Mouse (Mus musculus) liver, embryonic 11.5 days (tissue): ENCODE results near the gene Anapc15-ps. TPM values are rescaled to one million over a fixed set of nuclear protein-coding genes. Genes with fewer than 3 reads are reported as not detected.

Experiments
- ATAC-seq: fragments of 200-750 bp; cut with Nextera tagmentation; replicated peaks from 2 replicates; pipeline ENCODE4 v1.8.0; 2017; ENCODE audit warnings: moderate number of reproducible peaks, mild to moderate bottlenecking, moderate TSS enrichment, moderate library complexity; ENCODE audit not compliant: low FRiP score
- DNase-seq: peaks from one replicate; pipeline ENCODE4 v3.0.0-alpha.2; 2017; ENCODE audit warnings: low spot score
- H3K27ac ChIP-seq: fragments of 300-500 bp; sonication (generic); 2 replicates; pipeline ENCODE4 v1.5.1; 2014; ENCODE audit warnings: mild to moderate bottlenecking, low read depth, low read length, control low read depth
- H3K27me3 ChIP-seq: fragments of 300-500 bp; sonication (generic); replicated peaks from 2 replicates; pipeline ENCODE4 v1.6.1; 2014; ENCODE audit warnings: low read length, mixed read lengths; ENCODE audit not compliant: control insufficient read depth, insufficient read depth
- H3K36me3 ChIP-seq: fragments of 300-500 bp; sonication (generic); 2 replicates; pipeline ENCODE4 v1.6.1; 2014; ENCODE audit warnings: mild to moderate bottlenecking, low read length, moderate library complexity, mixed read lengths; ENCODE audit not compliant: control insufficient read depth, insufficient read depth
- H3K4me1 ChIP-seq: fragments of 300-500 bp; sonication (generic); replicated peaks from 2 replicates; pipeline ENCODE4 v1.6.1; 2014; ENCODE audit warnings: low read length, mixed read lengths; ENCODE audit not compliant: control insufficient read depth, insufficient read depth
- H3K4me2 ChIP-seq: fragments of 300-500 bp; sonication (generic); 2 replicates; pipeline ENCODE4 v1.6.1; 2014; ENCODE audit warnings: mild to moderate bottlenecking, control low read depth, moderate library complexity
- H3K4me3 ChIP-seq: fragments of 300-500 bp; sonication (generic); 2 replicates; pipeline ENCODE4 v1.5.1; 2014; ENCODE audit warnings: low read depth, low read length, control low read depth
- H3K9ac ChIP-seq: fragments of 300-500 bp; sonication (generic); 2 replicates; pipeline ENCODE4 v1.6.1; 2014; ENCODE audit warnings: low read depth, low read length, control low read depth
- H3K9me3 ChIP-seq: fragments of 300-500 bp; sonication (generic); 2 replicates; pipeline ENCODE4 v1.6.1; 2016; ENCODE audit warnings: low read length, inconsistent platforms, mixed read lengths; ENCODE audit not compliant: control insufficient read depth
- WGBS: fragments of 180-500 bp; shearing (Covaris S2); extraction: QIAGEN DNeasy Blood & Tissue Kit; methylation state at CpG from one replicate; pipeline ENCODE4 v1.1.7; 2014; 5-methylcytosine and 5-hydroxymethylcytosine counted together
- polyA plus RNA-seq: library from polyadenylated mRNA; unstranded; fragments of >200 nt; fragmentation: Nextera tagmentation; extraction: Ambion mirVana; gene quantifications from 2 replicates; pipeline ENCODE4 v1.2.1, GENCODE M21; 2014

Gene Anapc15-ps
- not detected in 2 replicates for polyA plus RNA-seq

DNA sequence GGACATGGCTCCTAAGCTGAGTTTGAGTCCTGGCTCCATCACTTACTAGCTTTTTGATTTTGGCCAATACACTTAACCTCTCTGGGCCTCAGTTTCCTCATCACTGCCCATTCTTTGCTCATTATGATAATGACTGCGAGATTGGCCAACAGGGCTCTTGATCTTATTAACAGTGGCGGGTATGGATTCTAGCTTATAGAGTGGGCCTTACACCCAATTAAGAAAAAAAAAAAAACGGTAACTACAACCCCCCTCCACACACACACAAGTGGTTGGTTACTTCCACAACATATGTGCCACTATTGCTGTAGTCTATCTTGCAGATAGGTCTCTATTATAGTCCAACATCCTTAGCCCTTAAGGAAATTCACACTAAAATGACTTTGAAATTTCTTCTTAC, at the start of gene Anapc15-ps:
Gene Anapc15-ps (minus strand): TSS at position 101 of the 400 bp plus-strand sequence.
- no peaks in the 10 kb centered on the region for H3K9me3 ChIP-seq
- H3K4me2 ChIP-seq = no peak within 1 kb of the TSS
- H3K27ac ChIP-seq = no peak within 1 kb of the TSS
- ATAC-seq (no peak), DNase-seq (no peak)
- H3K9ac ChIP-seq = no peak within 1 kb of the TSS
- H3K27me3 ChIP-seq = no peaks in the 10 kb centered on the region
- H3K4me3 ChIP-seq = no peak within 1 kb of the TSS
- H3K36me3 ChIP-seq = no peaks in the 10 kb centered on the region
- WGBS = 82% methylated on average over 3 of the region's 3 CpGs
- peaks cover 12% of the 10 kb centered on the region for H3K4me1 ChIP-seq

DNA sequence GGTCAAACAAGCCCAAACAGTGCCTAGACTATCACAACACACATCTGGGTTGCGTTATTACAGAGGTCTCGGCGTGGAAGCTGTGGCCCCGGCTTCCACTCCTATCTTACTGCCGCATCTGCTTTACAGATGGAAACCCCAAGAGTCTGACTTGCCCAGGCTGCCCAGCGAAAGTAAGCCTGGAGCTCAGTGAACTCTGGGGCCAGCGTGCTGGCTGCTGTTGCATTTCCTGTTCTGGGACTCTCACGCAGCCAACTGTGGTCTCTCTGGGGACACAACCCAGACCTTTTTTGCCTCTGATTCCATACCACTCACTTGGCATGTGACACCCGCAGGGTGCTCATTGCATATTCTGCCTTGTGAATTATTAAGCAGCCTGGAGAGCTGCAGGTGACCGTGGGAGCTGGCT, 49.0 kb upstream of the Anapc15-ps start:
- no peak for DNase-seq
- Histone ChIP-seq H3K36me3 (no peaks in the 10 kb centered on the region), H3K4me2 (peak overlapping the region; percentile 33; the same call in 1 of the 2 replicates), H3K4me1 (peaks cover 24% of the 10 kb centered on the region), H3K27ac (no peak overlapping the region), H3K9me3 (no peaks in the 10 kb centered on the region), H3K4me3 (no peak overlapping the region), H3K9ac (no peak overlapping the region), H3K27me3 (no peaks in the 10 kb centered on the region)
- peak; percentile 81 for ATAC-seq
- 40% methylated on average over 10 of the region's 10 CpGs for WGBS

DNA sequence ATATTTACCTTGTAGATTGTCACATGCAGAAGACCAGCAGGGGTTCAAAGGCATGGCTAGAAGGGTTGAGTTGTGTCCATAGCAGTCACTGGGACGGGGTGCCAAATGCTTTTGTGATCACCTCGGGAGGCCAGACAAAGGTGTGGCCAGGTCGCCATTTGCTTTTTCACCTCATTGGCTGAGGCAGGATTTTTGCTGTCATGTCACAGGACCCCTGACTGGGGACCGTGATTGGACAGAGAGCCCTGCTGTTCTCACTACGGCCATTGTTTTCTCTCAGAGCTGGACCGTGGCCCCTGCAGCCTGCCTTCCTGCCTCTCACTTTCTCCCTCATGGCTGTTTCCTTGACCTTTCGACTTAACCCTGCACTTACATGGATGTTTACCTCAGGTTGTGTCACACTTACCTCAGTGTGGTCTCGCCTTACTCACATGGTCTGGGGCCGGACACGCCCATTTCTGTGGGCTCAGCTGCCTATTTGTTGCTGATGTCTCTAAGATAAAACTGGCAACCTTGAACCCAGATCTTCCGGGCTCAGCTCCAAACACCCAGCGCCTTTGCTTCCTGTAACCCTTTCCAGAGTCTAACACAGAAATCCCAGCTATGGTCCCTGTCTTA, 47.0 kb upstream of the Anapc15-ps start:
- H3K4me1 ChIP-seq = peaks cover 24% of the 10 kb centered on the region
- no peaks in the 10 kb centered on the region for H3K9me3 ChIP-seq
- 64% methylated on average over 12 of the region's 12 CpGs for WGBS
- ATAC-seq (no peak), DNase-seq (no peak)
- H3K4me2 ChIP-seq = no peak overlapping the region
- no peaks in the 10 kb centered on the region for H3K36me3 ChIP-seq
- H3K9ac ChIP-seq = no peak overlapping the region
- H3K27ac ChIP-seq = no peak overlapping the region
- H3K27me3 ChIP-seq = no peaks in the 10 kb centered on the region
- H3K4me3 ChIP-seq = no peak overlapping the region

DNA sequence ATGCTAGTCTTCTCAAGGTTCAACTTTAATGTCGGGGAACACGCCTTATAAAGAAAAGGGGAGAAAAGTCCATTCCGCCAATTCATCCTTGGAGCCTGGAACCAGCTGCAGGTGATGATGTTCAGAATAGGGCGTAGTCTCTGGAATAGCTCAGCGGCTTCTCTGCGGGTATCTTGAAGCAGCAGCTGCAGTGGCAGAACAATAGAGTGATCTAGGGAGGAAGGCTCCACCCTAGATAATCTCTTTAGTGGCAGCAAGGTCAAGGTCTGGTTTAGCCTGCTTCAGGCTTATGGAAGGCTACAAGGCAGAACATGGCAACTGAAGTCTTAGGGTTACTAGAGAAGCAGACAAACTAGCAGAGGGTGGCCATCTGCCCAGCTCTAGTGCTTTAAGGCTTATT, 46.2 kb upstream of the Anapc15-ps start:
- H3K4me1 ChIP-seq = peaks cover 21% of the 10 kb centered on the region
- H3K27ac ChIP-seq = no peak overlapping the region
- no peak overlapping the region for H3K4me3 ChIP-seq
- 66% methylated on average over 6 of the region's 6 CpGs for WGBS
- no peak for DNase-seq
- no peak overlapping the region for H3K4me2 ChIP-seq
- H3K9me3 ChIP-seq = no peaks in the 10 kb centered on the region
- H3K9ac ChIP-seq = no peak overlapping the region
- ATAC-seq = peak; percentile 54
- H3K27me3 ChIP-seq = no peaks in the 10 kb centered on the region
- H3K36me3 ChIP-seq = no peaks in the 10 kb centered on the region

DNA sequence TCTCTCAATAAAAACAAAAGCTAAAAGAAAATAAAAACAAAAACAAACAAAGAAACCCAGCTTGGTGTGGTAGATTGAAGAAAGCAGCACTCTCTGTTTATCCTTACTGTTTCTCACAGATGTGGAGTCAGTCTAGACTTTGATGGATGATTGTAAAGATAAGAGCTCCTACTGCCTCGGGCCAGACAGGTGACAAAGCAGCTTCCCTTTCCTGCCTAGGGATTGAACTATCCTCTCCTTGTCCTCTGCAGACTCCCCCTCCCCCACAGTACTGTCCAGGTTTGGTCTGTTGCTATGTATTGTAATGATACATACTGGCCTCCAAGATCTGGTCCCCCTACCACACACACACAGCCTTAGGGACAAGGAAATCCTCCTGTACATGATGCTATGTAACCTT, 45.5 kb upstream of the Anapc15-ps start:
- ATAC-seq = no peak; the same call in 1 of the 2 replicates
- no peak overlapping the region for H3K4me3 ChIP-seq
- H3K36me3 ChIP-seq = no peaks in the 10 kb centered on the region
- 0% methylated on average over 1 of the region's 1 CpGs for WGBS
- no peak overlapping the region for H3K27ac ChIP-seq
- peaks cover 20% of the 10 kb centered on the region for H3K4me1 ChIP-seq
- H3K9me3 ChIP-seq = no peaks in the 10 kb centered on the region
- no peak for DNase-seq
- H3K9ac ChIP-seq = no peak overlapping the region
- no peak overlapping the region for H3K4me2 ChIP-seq
- H3K27me3 ChIP-seq = no peaks in the 10 kb centered on the region

- Histone ChIP-seq H3K27ac (no peak overlapping the region), H3K4me3 (no peak overlapping the region), H3K4me1 (peaks cover 19% of the 10 kb centered on the region), H3K4me2 (no peak overlapping the region), H3K9ac (no peak overlapping the region), H3K36me3 (no peaks in the 10 kb centered on the region), H3K27me3 (no peaks in the 10 kb centered on the region), H3K9me3 (no peaks in the 10 kb centered on the region)
- ATAC-seq (no peak), DNase-seq (no peak)
- WGBS = 89% methylated on average over 16 of the region's 16 CpGs
These were observed 43.9 kb upstream of the Anapc15-ps start for GRCm38 (mm10) chr10:95717106-95717680.

GRCm38 (mm10) chr10:95715687-95716086, 42.4 kb upstream of the Anapc15-ps start:
- Histone ChIP-seq H3K4me1 (peaks cover 15% of the 10 kb centered on the region), H3K27me3 (no peaks in the 10 kb centered on the region), H3K27ac (no peak overlapping the region), H3K36me3 (no peaks in the 10 kb centered on the region), H3K9ac (no peak overlapping the region), H3K4me2 (no peak overlapping the region), H3K9me3 (no peaks in the 10 kb centered on the region), H3K4me3 (no peak overlapping the region)
- 73% methylated on average over 6 of the region's 6 CpGs for WGBS
- ATAC-seq (no peak), DNase-seq (no peak)

GRCm38 (mm10) chr10:95712221-95712620, 39.0 kb upstream of the Anapc15-ps start:
- H3K27ac ChIP-seq = no peak overlapping the region
- H3K27me3 ChIP-seq = no peaks in the 10 kb centered on the region
- WGBS = 68% methylated on average over 6 of the region's 6 CpGs
- no peak overlapping the region for H3K4me2 ChIP-seq
- H3K4me1 ChIP-seq = peaks cover 6% of the 10 kb centered on the region; the same call in 1 of the 2 replicates
- H3K36me3 ChIP-seq = no peaks in the 10 kb centered on the region
- no peak for ATAC-seq
- H3K4me3 ChIP-seq = no peak overlapping the region
- no peak for DNase-seq
- H3K9me3 ChIP-seq = no peaks in the 10 kb centered on the region
- H3K9ac ChIP-seq = no peak overlapping the region
